Mouse (Mus musculus): ENCODE data around the gene Msh4. TPM values are rescaled to one million over a fixed set of nuclear protein-coding genes. Genes with fewer than 3 reads are reported as not detected.
"Not testable (repeated sequence)": the region's sequence is repeated elsewhere in the genome, so short reads cannot be mapped to it uniquely, and the experiment has no call there.

Msh4 gene
- polyA plus RNA-seq, 1 experiment = not detected

GRCm38 (mm10) chr3:153831014-153831872 lies 74.7 kb downstream of the Msh4 start:
- Histone ChIP-seq H3K4me1 (ENCODE audit: control insufficient read depth) (peaks cover 89% of the 10 kb centered on the region), H3K9me3 (ENCODE audit: control insufficient read depth, low read length) (no peaks in the 10 kb centered on the region), H3K36me3 (ENCODE audit: control insufficient read depth) (peaks cover 7% of the 10 kb centered on the region), H3K4me3 (replicated peaks) (peak overlapping the region; percentile 30), H3K27me3 (ENCODE audit: control insufficient read depth) (no peaks in the 10 kb centered on the region)
- TF ChIP-seq TAL1 (IDR thresholded peaks at IDR 0.05; ENCODE audit: low read length) (no peak), GATA1 (IDR thresholded peaks at IDR 0.05; ENCODE audit: low read length) (no peak)

GRCm38 (mm10) chr3:153829788-153830187 lies 76.2 kb downstream of the Msh4 start:
- H3K9me3 ChIP-seq (ENCODE audit: control insufficient read depth, low read length); H3K36me3 ChIP-seq (ENCODE audit: control insufficient read depth); H3K4me3 ChIP-seq (replicated peaks); H3K27me3 ChIP-seq (ENCODE audit: control insufficient read depth): not testable (repeated sequence)
- peaks cover 83% of the 10 kb centered on the region for H3K4me1 ChIP-seq (ENCODE audit: control insufficient read depth)

GRCm38 (mm10) chr3:153826616-153827015 lies 79.3 kb downstream of the Msh4 start:
- H3K4me3 ChIP-seq (replicated peaks) = no peak overlapping the region
- H3K9me3 ChIP-seq (ENCODE audit: control insufficient read depth, low read length) = no peaks in the 10 kb centered on the region
- TF ChIP-seq TAL1 (IDR thresholded peaks at IDR 0.05; ENCODE audit: low read length) (no peak), GATA1 (IDR thresholded peaks at IDR 0.05; ENCODE audit: low read length) (no peak)
- H3K27me3 ChIP-seq (ENCODE audit: control insufficient read depth) = no peaks in the 10 kb centered on the region
- H3K36me3 ChIP-seq (ENCODE audit: control insufficient read depth) = no peaks in the 10 kb centered on the region; the same call in 1 of the 2 replicates
- peaks cover 59% of the 10 kb centered on the region for H3K4me1 ChIP-seq (ENCODE audit: control insufficient read depth)

- Histone ChIP-seq H3K36me3 (ENCODE audit: control insufficient read depth) (no peaks in the 10 kb centered on the region), H3K4me3 (replicated peaks) (no peak overlapping the region), H3K27me3 (ENCODE audit: control insufficient read depth) (no peaks in the 10 kb centered on the region), H3K4me1 (ENCODE audit: control insufficient read depth) (peaks cover 49% of the 10 kb centered on the region), H3K9me3 (ENCODE audit: control insufficient read depth, low read length) (no peaks in the 10 kb centered on the region)
- TF ChIP-seq TAL1 (IDR thresholded peaks at IDR 0.05; ENCODE audit: low read length) = no peak
- TF ChIP-seq GATA1 (IDR thresholded peaks at IDR 0.05; ENCODE audit: low read length) = no peak
Measured at GRCm38 (mm10) chr3:153825197-153825596, 80.7 kb downstream of the Msh4 start.

- Histone ChIP-seq H3K4me1 (ENCODE audit: control insufficient read depth) (peaks cover 45% of the 10 kb centered on the region), H3K4me3 (replicated peaks) (no peak overlapping the region), H3K27me3 (ENCODE audit: control insufficient read depth) (no peaks in the 10 kb centered on the region), H3K36me3 (ENCODE audit: control insufficient read depth) (no peaks in the 10 kb centered on the region), H3K9me3 (ENCODE audit: control insufficient read depth, low read length) (no peaks in the 10 kb centered on the region)
- no peak for TF ChIP-seq GATA1 (IDR thresholded peaks at IDR 0.05; ENCODE audit: low read length)
- no peak for TF ChIP-seq TAL1 (IDR thresholded peaks at IDR 0.05; ENCODE audit: low read length)
Measured at GRCm38 (mm10) chr3:153823671-153824515, 82.0 kb downstream of the Msh4 start.

GRCm38 (mm10) chr3:153819438-153819837 lies 86.5 kb downstream of the Msh4 start:
- no peaks in the 10 kb centered on the region; the same call in 1 of the 2 replicates for H3K36me3 ChIP-seq (ENCODE audit: control insufficient read depth)
- no peaks in the 10 kb centered on the region for H3K27me3 ChIP-seq (ENCODE audit: control insufficient read depth)
- peaks cover 36% of the 10 kb centered on the region for H3K4me1 ChIP-seq (ENCODE audit: control insufficient read depth)
- peaks cover 3% of the 10 kb centered on the region for H3K9me3 ChIP-seq (ENCODE audit: control insufficient read depth, low read length)
- TF ChIP-seq TAL1 (IDR thresholded peaks at IDR 0.05; ENCODE audit: low read length) (no peak), GATA1 (IDR thresholded peaks at IDR 0.05; ENCODE audit: low read length) (no peak)
- no peak overlapping the region for H3K4me3 ChIP-seq (replicated peaks)

GRCm38 (mm10) chr3:153818723-153819122 lies 87.2 kb downstream of the Msh4 start:
- no peaks in the 10 kb centered on the region; the same call in 1 of the 2 replicates for H3K36me3 ChIP-seq (ENCODE audit: control insufficient read depth)
- H3K9me3 ChIP-seq (ENCODE audit: control insufficient read depth, low read length) = peaks cover 3% of the 10 kb centered on the region
- peaks cover 36% of the 10 kb centered on the region for H3K4me1 ChIP-seq (ENCODE audit: control insufficient read depth)
- TF ChIP-seq TAL1 (IDR thresholded peaks at IDR 0.05; ENCODE audit: low read length) (no peak), GATA1 (IDR thresholded peaks at IDR 0.05; ENCODE audit: low read length) (no peak)
- no peaks in the 10 kb centered on the region for H3K27me3 ChIP-seq (ENCODE audit: control insufficient read depth)
- no peak overlapping the region for H3K4me3 ChIP-seq (replicated peaks)

GRCm38 (mm10) chr3:153817376-153817890 lies 88.5 kb downstream of the Msh4 start:
- Histone ChIP-seq H3K36me3 (ENCODE audit: control insufficient read depth) (no peaks in the 10 kb centered on the region; the same call in 1 of the 2 replicates), H3K27me3 (ENCODE audit: control insufficient read depth) (no peaks in the 10 kb centered on the region), H3K9me3 (ENCODE audit: control insufficient read depth, low read length) (peaks cover 3% of the 10 kb centered on the region), H3K4me3 (replicated peaks) (no peak overlapping the region), H3K4me1 (ENCODE audit: control insufficient read depth) (peaks cover 29% of the 10 kb centered on the region)
- TF ChIP-seq TAL1 (IDR thresholded peaks at IDR 0.05; ENCODE audit: low read length) (no peak), GATA1 (IDR thresholded peaks at IDR 0.05; ENCODE audit: low read length) (no peak)

GRCm38 (mm10) chr3:153814026-153814425 lies 91.9 kb downstream of the Msh4 start:
- TF ChIP-seq TAL1 (IDR thresholded peaks at IDR 0.05; ENCODE audit: low read length) = no peak
- TF ChIP-seq GATA1 (IDR thresholded peaks at IDR 0.05; ENCODE audit: low read length) = no peak
- H3K36me3 ChIP-seq (ENCODE audit: control insufficient read depth) = no peaks in the 10 kb centered on the region; the same call in 1 of the 2 replicates
- peaks cover 32% of the 10 kb centered on the region for H3K4me1 ChIP-seq (ENCODE audit: control insufficient read depth)
- peaks cover 3% of the 10 kb centered on the region for H3K9me3 ChIP-seq (ENCODE audit: control insufficient read depth, low read length)
- no peak overlapping the region for H3K4me3 ChIP-seq (replicated peaks)
- H3K27me3 ChIP-seq (ENCODE audit: control insufficient read depth) = no peaks in the 10 kb centered on the region; the same call in 1 of the 2 replicates

Data from erythroblast, embryonic 14.5 days (primary cell).